Mouse (Mus musculus): ENCODE results near the gene Plekhm2. TPM values are rescaled to one million over a fixed set of nuclear protein-coding genes. Genes with fewer than 3 reads are reported as not detected.

Gene Plekhm2
- total RNA-seq, 2 experiments from 2014 or later = 81.0 to 83.1 TPM

DNA sequence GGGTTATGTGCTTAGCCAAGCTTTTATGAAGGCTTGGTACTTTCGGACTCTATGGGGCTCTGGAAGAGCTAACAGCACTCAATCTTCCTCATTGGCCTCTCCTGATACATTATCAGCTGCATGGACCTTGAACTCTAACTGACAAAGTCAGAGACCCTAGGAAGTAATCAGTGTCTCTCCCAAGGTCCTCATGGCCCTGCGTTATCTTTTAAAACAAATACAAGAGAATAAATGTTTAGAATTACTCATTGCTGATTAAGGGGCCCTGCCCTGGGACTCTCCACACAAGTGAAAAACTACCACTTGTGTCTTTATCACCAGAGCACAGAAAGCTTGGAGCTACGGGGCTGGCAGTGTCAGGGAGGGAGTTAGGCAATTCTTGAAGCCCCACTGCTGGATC, 85.9 kb downstream of the Plekhm2 start:
- DNase-seq = no peak
- intact Hi-C loops (cut with DNase I) = loop anchor here (5.0 kb wide), 1 partner anchor 192 kb away; no protein-coding TSS in a partner anchor

DNA sequence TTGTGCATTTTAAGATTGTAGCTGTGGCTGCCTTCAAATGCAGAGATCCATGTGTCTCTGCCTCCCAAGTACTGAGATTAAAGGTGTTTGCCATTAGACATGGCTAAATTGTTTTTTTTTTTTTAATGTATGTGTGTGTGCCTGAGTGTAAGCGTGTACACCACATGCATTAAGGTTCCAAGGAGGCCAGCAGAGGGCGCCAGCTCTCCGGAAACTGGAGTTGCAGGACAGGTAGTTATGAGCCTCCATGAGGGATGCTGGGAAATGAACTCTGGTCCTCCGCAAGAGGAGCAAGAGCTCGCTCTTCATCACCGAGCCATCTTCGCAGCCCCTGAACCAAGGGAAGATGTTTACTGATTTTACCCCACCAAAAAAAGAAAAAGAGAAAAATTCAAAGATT, 87.8 kb downstream of the Plekhm2 start:
- intact Hi-C loops (cut with DNase I) = loop anchor here (5.0 kb wide), 1 partner anchor 190 kb away; no protein-coding TSS in a partner anchor
- no peak for DNase-seq

DNA sequence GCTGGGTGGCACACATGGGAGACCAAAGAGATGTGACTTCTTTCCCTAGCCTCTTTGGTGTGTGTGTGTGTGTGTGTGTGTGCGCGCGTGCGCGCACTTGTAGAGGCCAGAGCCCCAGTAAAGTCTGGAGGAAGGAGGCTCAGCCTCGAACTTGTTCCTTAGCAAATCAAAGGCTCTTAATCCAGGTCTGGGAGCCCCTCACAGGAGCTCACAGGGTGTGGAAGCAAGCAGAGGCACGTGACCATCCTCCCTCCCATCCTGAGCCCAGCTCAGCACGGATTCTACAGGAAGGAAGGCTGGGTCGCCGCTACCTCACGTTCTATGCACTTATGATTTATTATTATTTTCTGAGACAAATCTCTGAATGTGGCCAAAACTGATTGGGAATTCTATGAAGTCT, 88.3 kb downstream of the Plekhm2 start:
- intact Hi-C loops (cut with DNase I) = loop anchor here (5.0 kb wide), 1 partner anchor 189 kb away; no protein-coding TSS in a partner anchor
- no peak for DNase-seq

Other genes with a start within 250 kb of the Plekhm2 start
- 1 to 10 TPM in 1 of 2 experiments, under 1 TPM in 1; 0.91 to 1.2 TPM for gene Clcnkb, start 248.9 kb downstream of the Plekhm2 start, total RNA-seq (2021)
- 1,000 to 10,000 TPM; 1,029 to 1,075 TPM for gene Hspb7, start 244.1 kb downstream of the Plekhm2 start, total RNA-seq (2021)
- gene Srarp, start 228.8 kb downstream of the Plekhm2 start, total RNA-seq (2021) = not detected
- 10 to 100 TPM; 18.0 to 21.9 TPM for gene Zbtb17, start 220.2 kb downstream of the Plekhm2 start, total RNA-seq (2021)
- 10 to 100 TPM; 32.1 to 34.2 TPM for gene Spen, start 126.3 kb downstream of the Plekhm2 start, total RNA-seq (2021)
- 100 to 1,000 TPM; 241 to 248 TPM for gene Fblim1, start 58.8 kb downstream of the Plekhm2 start, total RNA-seq (2021)
- gene Tmem82, start 46.3 kb downstream of the Plekhm2 start, total RNA-seq (2021) = 10 to 100 TPM; 11.2 to 15.6 TPM
- 10 to 100 TPM; 81.1 to 84.5 TPM for gene Slc25a34, start 41.1 kb downstream of the Plekhm2 start, total RNA-seq (2021)
- gene Rsc1a1, start 20.7 kb upstream of the Plekhm2 start, total RNA-seq (2021) = 1 to 10 TPM in 1 of 2 experiments, under 1 TPM in 1; 0.19 to 3.1 TPM
- gene Ddi2, start 58.5 kb upstream of the Plekhm2 start, total RNA-seq (2021) = 10 to 100 TPM; 38.5 to 41.1 TPM
- under 1 TPM; 0.48 to 0.79 TPM for gene Agmat, start 81.8 kb upstream of the Plekhm2 start, total RNA-seq (2021)
- gene Dnajc16, start 126.0 kb upstream of the Plekhm2 start, total RNA-seq (2021) = 10 to 100 TPM; 17.6 to 18.0 TPM
- 10 to 100 TPM; 10.5 to 12.4 TPM for gene Casp9, start 128.7 kb upstream of the Plekhm2 start, total RNA-seq (2021)
- under 1 TPM in 1 of 2 experiments, not detected in 1; 0.87 TPM for gene Cela2a, start 161.3 kb upstream of the Plekhm2 start, total RNA-seq (2021)
- not detected for gene Ctrc, start 181.5 kb upstream of the Plekhm2 start, total RNA-seq (2021)
- gene Efhd2, start 210.0 kb upstream of the Plekhm2 start, total RNA-seq (2021) = 10 to 100 TPM; 30.4 to 36.7 TPM